In the genomic region with DNA sequence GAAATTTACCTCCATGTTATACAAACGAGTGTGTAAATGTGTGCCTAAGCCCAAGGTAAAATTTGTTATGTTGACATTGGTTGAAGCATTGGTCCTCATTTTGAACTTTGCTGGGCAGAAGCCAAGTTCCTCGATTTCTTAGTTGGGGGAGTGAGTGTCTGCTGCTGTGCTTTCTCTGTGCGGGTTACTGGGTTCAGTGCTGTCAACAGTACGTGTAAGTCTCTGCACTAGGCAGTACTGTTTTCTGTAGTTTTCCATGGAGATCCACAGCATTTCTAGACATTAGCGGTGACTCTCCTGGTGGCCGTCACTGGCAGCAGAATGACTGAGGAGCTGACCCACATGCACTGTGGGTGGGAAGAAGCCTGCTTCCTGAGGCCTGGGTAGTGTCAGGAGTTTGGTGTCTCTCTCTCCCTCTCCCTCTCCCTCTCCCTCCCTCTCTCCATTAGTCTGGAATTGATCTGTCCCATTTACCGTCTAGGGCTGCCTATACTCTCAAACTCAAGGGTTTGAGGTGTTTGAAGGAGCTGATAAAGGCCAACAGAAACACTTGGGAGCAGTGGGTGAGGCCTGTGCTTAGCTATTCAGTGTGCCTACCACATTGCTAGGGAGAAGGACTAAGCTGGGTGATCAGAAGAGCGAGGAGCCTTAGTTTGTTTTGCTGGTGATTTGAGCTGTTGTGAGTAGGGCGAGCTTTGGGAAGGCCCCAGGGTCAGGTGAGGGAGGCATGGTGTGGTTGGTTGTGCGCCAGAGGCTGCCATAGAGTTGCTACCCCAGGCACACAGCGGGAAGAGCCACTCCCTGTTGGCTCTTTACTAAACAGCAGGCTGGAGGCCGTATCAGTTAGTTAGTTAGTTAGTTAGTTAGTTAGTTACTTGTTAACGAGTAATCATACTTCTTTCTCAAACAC, we compare ENCODE assay signal across 10 mouse cellular contexts. TPM values are rescaled to one million over a fixed set of nuclear protein-coding genes. Genes with fewer than 3 reads are reported as not detected.
DNase-seq lines count a peak whose midpoint lies in the region; ATAC-seq and TF ChIP-seq lines count a peak whose summit lies in the region.
"Had no signal": no experiment of that assay in that cellular context is flagged by ENCODE, and none has a peak within 500 bp of the region (broad histone marks: within the 10 kb centered on the region; RNA-seq: fewer than 3 reads in every experiment).

No protein-coding gene starts in this region.

- peak overlapping the region; percentile 8 for H3K27ac ChIP-seq in cerebellum, adult 2 months (ENCODE audit: insufficient read depth, low read length)
- H3K27ac ChIP-seq in intestine, embryonic 14.5 days (ENCODE audit: low read depth) = no peak overlapping the region; the same call in 1 of the 2 replicates
- H3K27ac ChIP-seq in intestine, embryonic 16.5 days (ENCODE audit: low read length) = no peak overlapping the region
- H3K27ac ChIP-seq in ES-E14 (ENCODE audit: insufficient read depth, low read depth, low read length, poor library complexity, severe bottlenecking) = no peak overlapping the region
- H3K27ac ChIP-seq in kidney, postnatal 0 days = peak overlapping the region; percentile 65
- H3K27ac ChIP-seq: forebrain, embryonic 10.5 days had no signal

- H3K27me3 ChIP-seq in cerebellum, adult 2 months (ENCODE audit: control insufficient read depth, insufficient read depth, low read length) = no peaks in the 10 kb centered on the region
- no peaks in the 10 kb centered on the region for H3K27me3 ChIP-seq in intestine, embryonic 14.5 days (replicated peaks; ENCODE audit: control insufficient read depth, insufficient read depth, low read length)
- H3K27me3 ChIP-seq in intestine, embryonic 16.5 days (replicated peaks; ENCODE audit: control insufficient read depth, insufficient read depth, low read length) = no peaks in the 10 kb centered on the region
- no peaks in the 10 kb centered on the region for H3K27me3 ChIP-seq in kidney, postnatal 0 days (ENCODE audit: insufficient read depth, low read length)

- H3K4me1 ChIP-seq in cerebellum, adult 2 months (ENCODE audit: control insufficient read depth, insufficient read depth, low read length) = peaks cover 24% of the 10 kb centered on the region
- H3K4me1 ChIP-seq in intestine, embryonic 14.5 days (replicated peaks; ENCODE audit: control insufficient read depth, insufficient read depth, low read length) = peaks cover 17% of the 10 kb centered on the region; the same call in 1 of the 2 replicates
- H3K4me1 ChIP-seq in intestine, embryonic 16.5 days (ENCODE audit: control insufficient read depth, insufficient read depth, low read length) = no peaks in the 10 kb centered on the region
- H3K4me1 ChIP-seq in ES-E14 (ENCODE audit: control insufficient read depth in 2 of 2, insufficient read depth in 2 of 2, low read length in 2 of 2, poor library complexity in 1 of 2) = peaks cover 0 to 2% of the 10 kb centered on the region in 2 experiments; a peak in 1 of 4 replicates
- H3K4me1 ChIP-seq in kidney, postnatal 0 days (replicated peaks; ENCODE audit: insufficient read depth, low read length) = peaks cover 8% of the 10 kb centered on the region; the same call in 1 of the 2 replicates

- no peak overlapping the region for H3K4me2 ChIP-seq in intestine, embryonic 14.5 days (ENCODE audit: low read length)
- no peak overlapping the region for H3K4me2 ChIP-seq in intestine, embryonic 16.5 days (ENCODE audit: low read depth, low read length)
- H3K4me2 ChIP-seq in kidney, postnatal 0 days (ENCODE audit: low read length) = no peak overlapping the region

- peaks cover 13% of the 10 kb centered on the region for H3K36me3 ChIP-seq in intestine, embryonic 14.5 days (ENCODE audit: control insufficient read depth, insufficient read depth, low read length)
- 0 out of 2 replicates have a peak, but pooled peaks cover 2% of the 10 kb centered on the region for H3K36me3 ChIP-seq in intestine, embryonic 16.5 days (ENCODE audit: control insufficient read depth, insufficient read depth, low read length)
- H3K36me3 ChIP-seq in ES-E14 (ENCODE audit: control insufficient read depth, insufficient read depth, low read length, poor library complexity, severe bottlenecking) = no peaks in the 10 kb centered on the region; the same call in 1 of the 2 replicates
- 0 out of 2 replicates have a peak, but pooled peaks cover 3% of the 10 kb centered on the region for H3K36me3 ChIP-seq in kidney, postnatal 0 days (ENCODE audit: insufficient read depth, low read length)

- no peaks in the 10 kb centered on the region for H3K9me3 ChIP-seq in intestine, embryonic 14.5 days (ENCODE audit: control insufficient read depth, low read length)
- H3K9me3 ChIP-seq in intestine, embryonic 16.5 days (ENCODE audit: control insufficient read depth, low read length) = no peaks in the 10 kb centered on the region
- H3K9me3 ChIP-seq in ES-E14 (ENCODE audit: control insufficient read depth, insufficient read depth, low read depth, low read length) = no peaks in the 10 kb centered on the region
- H3K9me3 ChIP-seq in kidney, postnatal 0 days (replicated peaks; ENCODE audit: low read length) = no peaks in the 10 kb centered on the region
- H3K9me3 ChIP-seq: forebrain, embryonic 10.5 days had no signal

- no peak overlapping the region for H3K4me3 ChIP-seq in cerebellum, adult 2 months (replicated peaks; ENCODE audit: insufficient read depth, low read depth, low read length)
- H3K4me3 ChIP-seq in intestine, embryonic 14.5 days (ENCODE audit: low read depth, low read length) = no peak overlapping the region
- no peak overlapping the region for H3K4me3 ChIP-seq in intestine, embryonic 16.5 days (ENCODE audit: low read length)
- H3K4me3 ChIP-seq in ES-E14 (ENCODE audit: insufficient read depth in 1 of 2, low read depth in 1 of 2, low read length in 2 of 2, poor library complexity in 1 of 2, severe bottlenecking in 1 of 2) = no peak overlapping the region
- H3K4me3 ChIP-seq in kidney, postnatal 0 days (replicated peaks; ENCODE audit: low read depth, low read length) = no peak overlapping the region
- H3K4me3 ChIP-seq: forebrain, embryonic 10.5 days; myocyte had no signal

- TF ChIP-seq CTCF in cerebellum, adult 2 months (IDR thresholded peaks at IDR 0.05; ENCODE audit: borderline replicate concordance, insufficient read depth, low read depth, low read length) = no peak
- TF ChIP-seq CTCF in kidney, postnatal 0 days (IDR thresholded peaks at IDR 0.05; ENCODE audit: low read depth) = no peak

- in situ Hi-C loops in ES-E14 (cut with MboI; ENCODE audit: low sequenced_read_pairs in 2 of 2, unreplicated experiment in 2 of 2) = no loop called here

- H3K9ac ChIP-seq in intestine, embryonic 14.5 days (ENCODE audit: low read length) = no peak overlapping the region
- H3K9ac ChIP-seq in intestine, embryonic 16.5 days (ENCODE audit: low read depth, low read length) = no peak overlapping the region
- peak overlapping the region; percentile 5; the same call in 1 of the 2 replicates for H3K9ac ChIP-seq in ES-E14 (ENCODE audit: insufficient read depth, low read depth, low read length, poor library complexity, severe bottlenecking)
- H3K9ac ChIP-seq in kidney, postnatal 0 days (ENCODE audit: low read depth, low read length) = no peak overlapping the region

- no peak for TF ChIP-seq POLR2A in cerebellum, adult 2 months (IDR thresholded peaks at IDR 0.05; ENCODE audit: borderline replicate concordance, insufficient read depth, low read length)

- ATAC-seq in intestine, embryonic 14.5 days (replicated peaks; ENCODE audit: low FRiP score, low TSS enrichment, low read depth) = peak; percentile 41
- ATAC-seq in intestine, embryonic 16.5 days = no peak
- no peak for ATAC-seq in kidney, postnatal 0 days (replicated peaks; ENCODE audit: low FRiP score, low read depth)

- no peak for DNase-seq in cerebellum, adult 2 months
- no peak for DNase-seq in cerebellum, postnatal 25 days
- no peak for DNase-seq in intestine, embryonic 14.5 days (ENCODE audit: low spot score)
- no peak for DNase-seq in ES-E14 (ENCODE audit: low read depth, low spot score)
- DNase-seq in kidney, postnatal 0 days (ENCODE audit: low spot score) = peak; percentile 64
- DNase-seq in frontal cortex, adult 2 months (ENCODE audit: extremely low spot score in 1 of 2, low spot score in 1 of 2) = no peak
- DNase-seq in gastrocnemius, postnatal 10 days = no peak

- 47% methylated on average over 13 of the region's 13 CpGs for WGBS in cerebellum, adult 2 months
- WGBS in intestine, embryonic 14.5 days = 46% methylated on average over 13 of the region's 13 CpGs
- 59% methylated on average over 13 of the region's 13 CpGs for WGBS in intestine, embryonic 16.5 days
- WGBS in kidney, postnatal 0 days = 44% methylated on average over 13 of the region's 13 CpGs

TF ChIP-seq in ES-E14, 5 proteins besides CTCF, POLR2A, EP300 and RAD21:
- no peak for TF ChIP-seq HCFC1 (IDR thresholded peaks at IDR 0.05; ENCODE audit: borderline replicate concordance, insufficient read depth, low read length)
- no peak for TF ChIP-seq ZC3H11A (IDR thresholded peaks at IDR 0.05; ENCODE audit: borderline replicate concordance, low read depth, low read length)
- no peak for TF ChIP-seq ZNF384 (IDR thresholded peaks at IDR 0.05; ENCODE audit: low read depth, low read length)
- TF ChIP-seq MAFK (IDR thresholded peaks at IDR 0.05; ENCODE audit: insufficient read depth, low read depth, low read length) = no peak
- no peak for TF ChIP-seq CHD2 (IDR thresholded peaks at IDR 0.05; ENCODE audit: low read depth, low read length)
TF ChIP-seq in ES-E14: peak in this region for 0.

RNA-seq across cellular contexts. Expression of a gene that starts 45.8 kb away (rescaled TPM):
- 156 and 160 TPM in 2 replicates for polyA plus RNA-seq in cerebellum, adult 2 months (2012; rRNA removed)
- 37.0 and 40.7 TPM in 2 replicates for polyA plus RNA-seq in intestine, embryonic 14.5 days (2014; fragmentation: Nextera tagmentation; extraction: Ambion mirVana)
- polyA plus RNA-seq in intestine, embryonic 16.5 days (2015; fragmentation: Nextera tagmentation; extraction: Ambion mirVana) = 16.4 and 18.0 TPM in 2 replicates
- total RNA-seq in ES-E14 (2012; rRNA removed) = 18.7 and 31.4 TPM in 2 replicates
- 26.6 and 28.6 TPM in 2 replicates for polyA plus RNA-seq in kidney, postnatal 0 days (2015; fragmentation: Nextera tagmentation; extraction: Ambion mirVana)
- 134 and 149 TPM in 2 replicates for polyA plus RNA-seq in frontal cortex, adult 2 months (2012; rRNA removed)
- 100 to 1,000 TPM; 100 to 108 TPM for total RNA-seq in gastrocnemius, postnatal 10 days (2021)

Comparison
In these comparisons a context has a peak if more than half of its experiments do, and no peak if none do; other contexts are left out.
1. H3K27ac ChIP-seq: peak in cerebellum, adult 2 months (single experiment) and kidney, postnatal 0 days (single experiment); none in intestine, embryonic 14.5 days (single experiment), intestine, embryonic 16.5 days (single experiment) and ES-E14 (single experiment).